In the genomic region with DNA sequence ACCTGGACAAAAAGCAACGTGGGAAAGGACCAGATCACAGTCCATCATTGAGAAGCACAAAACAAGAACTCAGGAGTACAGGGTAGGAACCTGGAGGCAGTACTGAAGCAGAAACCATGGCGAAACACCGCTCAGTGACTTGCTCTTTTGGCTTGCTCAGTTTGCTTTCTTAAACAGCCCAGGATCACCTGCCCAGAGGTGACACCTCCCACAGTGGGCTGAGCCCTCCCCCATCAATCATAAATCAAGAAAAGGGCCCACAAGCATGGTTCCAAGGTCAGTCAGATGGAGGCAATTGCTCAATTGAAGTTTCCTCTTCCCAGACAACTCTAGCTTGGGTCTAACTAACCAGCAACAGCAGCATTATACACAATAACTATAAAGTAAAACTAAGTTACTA, we compare ENCODE assay signal across 22 mouse cellular contexts.
"Had no signal": no experiment of that assay in that cellular context is flagged by ENCODE, and none has a peak within 500 bp of the region (broad histone marks: within the 10 kb centered on the region; RNA-seq: fewer than 3 reads in every experiment).

No protein-coding gene starts in this region.

- H3K9ac ChIP-seq: heart, embryonic 12.5 days; hindbrain, embryonic 13.5 days; hindbrain, embryonic 15.5 days; limb, embryonic 12.5 days; liver, embryonic 13.5 days; liver, embryonic 15.5 days; liver, postnatal 0 days had no signal

- H3K9me3 ChIP-seq: heart, embryonic 10.5 days; heart, embryonic 12.5 days; hindbrain, embryonic 13.5 days; hindbrain, embryonic 15.5 days; limb, embryonic 10.5 days; limb, embryonic 12.5 days; liver, embryonic 13.5 days; liver, embryonic 15.5 days had no signal

- H3K36me3 ChIP-seq: heart, embryonic 10.5 days; heart, embryonic 12.5 days; hindbrain, embryonic 15.5 days; limb, embryonic 10.5 days; limb, embryonic 12.5 days; liver, embryonic 13.5 days; liver, embryonic 15.5 days had no signal

- H3K4me1 ChIP-seq: heart, embryonic 12.5 days; hindbrain, embryonic 13.5 days; hindbrain, embryonic 15.5 days; limb, embryonic 10.5 days; limb, embryonic 12.5 days; liver, embryonic 13.5 days; liver, embryonic 15.5 days had no signal

- H3K4me3 ChIP-seq: heart, embryonic 10.5 days; heart, embryonic 12.5 days; hindbrain, embryonic 13.5 days; hindbrain, embryonic 15.5 days; layer of hippocampus, adult 2 months; left cerebral cortex, adult 2 months; limb, embryonic 10.5 days; limb, embryonic 12.5 days; liver, embryonic 13.5 days; liver, embryonic 15.5 days had no signal

- DNase-seq: gastrocnemius, postnatal 14 days; gastrocnemius, postnatal 36 days; heart, adult 18-20 months; heart, postnatal 10 days; kidney, adult 18-20 months; kidney, adult 8-10 months; kidney, postnatal 10 days; kidney, postnatal 25 days; kidney, postnatal 4 days; liver; liver, embryonic 13.5 days; liver, postnatal 0 days had no signal

- H3K4me2 ChIP-seq: heart, embryonic 12.5 days; hindbrain, embryonic 13.5 days; hindbrain, embryonic 15.5 days; limb, embryonic 12.5 days; liver, embryonic 13.5 days; liver, embryonic 15.5 days had no signal

- H3K27ac ChIP-seq: heart, embryonic 10.5 days; hindbrain, embryonic 13.5 days; hindbrain, embryonic 15.5 days; hindbrain, postnatal 0 days; layer of hippocampus, adult 2 months; left cerebral cortex, adult 2 months; limb, embryonic 10.5 days; limb, embryonic 12.5 days; liver, embryonic 13.5 days; liver, embryonic 15.5 days had no signal

- H3K27me3 ChIP-seq: hindbrain, embryonic 13.5 days; hindbrain, embryonic 15.5 days; limb, embryonic 12.5 days; liver, embryonic 13.5 days; liver, embryonic 15.5 days had no signal

- ATAC-seq: hindbrain, postnatal 0 days; liver, postnatal 0 days had no signal
